Mouse (Mus musculus) liver, embryonic 16.5 days (tissue): ENCODE data around the gene Mras. TPM values are rescaled to one million over a fixed set of nuclear protein-coding genes. Genes with fewer than 3 reads are reported as not detected.

Experiments
- ATAC-seq: fragments of 200-750 bp; cut with Nextera tagmentation; 2 replicates; pipeline ENCODE4 v1.8.0; 2017; ENCODE audit warnings: low read depth, mild to moderate bottlenecking, moderate number of reproducible peaks, moderate library complexity
- H3K27ac ChIP-seq: fragments of 300-500 bp; sonication (generic); 2 replicates; pipeline ENCODE4 v1.5.1; 2014; ENCODE audit warnings: mild to moderate bottlenecking, low read length
- H3K27me3 ChIP-seq: fragments of 300-500 bp; sonication (generic); 2 replicates; pipeline ENCODE4 v1.6.1; 2014; ENCODE audit warnings: low read depth, low read length, mixed read lengths; ENCODE audit not compliant: control insufficient read depth, insufficient read depth
- H3K36me3 ChIP-seq: fragments of 300-500 bp; sonication (generic); 2 replicates; pipeline ENCODE4 v1.6.1; 2014; ENCODE audit warnings: mild to moderate bottlenecking; ENCODE audit not compliant: control insufficient read depth, insufficient read depth
- H3K4me1 ChIP-seq: fragments of 300-500 bp; sonication (generic); 2 replicates; pipeline ENCODE4 v1.6.1; 2014; ENCODE audit warnings: low read depth, low read length, mixed read lengths; ENCODE audit not compliant: control insufficient read depth
- H3K4me2 ChIP-seq: fragments of 300-500 bp; sonication (generic); 2 replicates; pipeline ENCODE4 v1.6.1; 2014; ENCODE audit warnings: low read depth, low read length, mixed read lengths
- H3K4me3 ChIP-seq: fragments of 300-500 bp; sonication (generic); 2 replicates; pipeline ENCODE4 v1.5.1; 2014; ENCODE audit warnings: low read depth, mild to moderate bottlenecking, low read length
- H3K9ac ChIP-seq: fragments of 300-500 bp; sonication (generic); 2 replicates; pipeline ENCODE4 v1.6.1; 2014; ENCODE audit warnings: low read depth, low read length
- H3K9me3 ChIP-seq: fragments of 300-500 bp; sonication (generic); replicated peaks from 2 replicates; pipeline ENCODE4 v1.6.1; 2016; ENCODE audit warnings: low read length; ENCODE audit not compliant: control insufficient read depth
- WGBS: fragments of 180-500 bp; shearing (Covaris S2); extraction: QIAGEN DNeasy Blood & Tissue Kit; methylation state at CpG from one replicate; pipeline ENCODE4 v1.1.7; 2014; ENCODE audit not compliant: insufficient replicate concordance; 5-methylcytosine and 5-hydroxymethylcytosine counted together
- polyA plus RNA-seq: library from polyadenylated mRNA; unstranded; fragments of >200 nt; fragmentation: Nextera tagmentation; extraction: Ambion mirVana; gene quantifications from 2 replicates; pipeline ENCODE4 v1.2.1, GENCODE M21; 2015

The Mras gene
- polyA plus RNA-seq, 1 experiment from 2014 or later, result 3.8 TPM

GRCm38 (mm10) chr9:99361946-99362345 lies 75.2 kb downstream of the Mras start:
- no peaks in the 10 kb centered on the region for H3K9me3 ChIP-seq
- H3K27me3 ChIP-seq, result peaks cover 23% of the 10 kb centered on the region
- no peak overlapping the region for H3K4me2 ChIP-seq
- ATAC-seq, result no peak
- H3K9ac ChIP-seq, result no peak overlapping the region
- H3K4me3 ChIP-seq, result no peak overlapping the region
- WGBS, result 75% methylated on average over 9 of the region's 9 CpGs
- no peak overlapping the region for H3K27ac ChIP-seq
- H3K36me3 ChIP-seq, result no peaks in the 10 kb centered on the region
- peaks cover 2% of the 10 kb centered on the region; the same call in 1 of the 2 replicates for H3K4me1 ChIP-seq

GRCm38 (mm10) chr9:99359012-99359411 lies 78.2 kb downstream of the Mras start:
- no peak for ATAC-seq

GRCm38 (mm10) chr9:99357921-99358692 lies 79.1 kb downstream of the Mras start, which contains the start of gene Esyt3:
Gene Esyt3 (minus strand): TSS chr9:99358557.
- Histone ChIP-seq H3K9me3 (no peaks in the 10 kb centered on the region), H3K27me3 (peaks cover 36% of the 10 kb centered on the region), H3K27ac (no peak within 1 kb of the TSS), H3K9ac (no peak within 1 kb of the TSS), H3K4me3 (peak within 1 kb of the TSS; percentile 41), H3K36me3 (no peaks in the 10 kb centered on the region), H3K4me1 (peaks cover 2% of the 10 kb centered on the region; the same call in 1 of the 2 replicates), H3K4me2 (peak within 1 kb of the TSS; percentile 62)
- WGBS, result 2% methylated on average over 62 of the region's 66 CpGs
- ATAC-seq, result peak; percentile 43; the same call in 1 of the 2 replicates

More at GRCm38 (mm10) chr9:99359012-99359411, 78.2 kb downstream of the Mras start:
- no peaks in the 10 kb centered on the region for H3K36me3 ChIP-seq
- H3K27me3 ChIP-seq, result peaks cover 36% of the 10 kb centered on the region
- H3K9me3 ChIP-seq, result no peaks in the 10 kb centered on the region
- peaks cover 2% of the 10 kb centered on the region; the same call in 1 of the 2 replicates for H3K4me1 ChIP-seq
- no peak overlapping the region for H3K4me2 ChIP-seq
- H3K9ac ChIP-seq, result no peak overlapping the region
- H3K27ac ChIP-seq, result no peak overlapping the region
- H3K4me3 ChIP-seq, result no peak overlapping the region
- WGBS, result 70% methylated on average over 15 of the region's 15 CpGs

- WGBS, result 7% methylated on average over 19 of the region's 19 CpGs
- no peak overlapping the region for H3K9ac ChIP-seq
- H3K4me2 ChIP-seq, result peak overlapping the region; percentile 62
- no peaks in the 10 kb centered on the region for H3K9me3 ChIP-seq
- peaks cover 2% of the 10 kb centered on the region; the same call in 1 of the 2 replicates for H3K4me1 ChIP-seq
- no peak for ATAC-seq
- no peaks in the 10 kb centered on the region for H3K36me3 ChIP-seq
- no peak overlapping the region for H3K27ac ChIP-seq
- peaks cover 36% of the 10 kb centered on the region for H3K27me3 ChIP-seq
- peak overlapping the region; percentile 41 for H3K4me3 ChIP-seq
Measured at GRCm38 (mm10) chr9:99357561-99357920, 79.6 kb downstream of the Mras start.

GRCm38 (mm10) chr9:99355971-99356370 lies 81.2 kb downstream of the Mras start:
- Histone ChIP-seq H3K36me3 (no peaks in the 10 kb centered on the region), H3K4me1 (peaks cover 2% of the 10 kb centered on the region; the same call in 1 of the 2 replicates), H3K4me3 (no peak overlapping the region), H3K27me3 (peaks cover 36% of the 10 kb centered on the region), H3K9ac (no peak overlapping the region), H3K27ac (no peak overlapping the region), H3K9me3 (no peaks in the 10 kb centered on the region), H3K4me2 (no peak overlapping the region)
- no peak for ATAC-seq
- WGBS, result 30% methylated on average over 5 of the region's 5 CpGs

- ATAC-seq, result no peak
- peaks cover 2% of the 10 kb centered on the region; the same call in 1 of the 2 replicates for H3K4me1 ChIP-seq
- H3K27ac ChIP-seq, result no peak overlapping the region
- H3K27me3 ChIP-seq, result peaks cover 36% of the 10 kb centered on the region
- no peak overlapping the region for H3K4me3 ChIP-seq
- H3K9me3 ChIP-seq, result no peaks in the 10 kb centered on the region
- WGBS, result 57% methylated on average over 5 of the region's 5 CpGs
- H3K36me3 ChIP-seq, result no peaks in the 10 kb centered on the region
- H3K4me2 ChIP-seq, result no peak overlapping the region
- H3K9ac ChIP-seq, result no peak overlapping the region
Measured at GRCm38 (mm10) chr9:99354796-99355195, 82.4 kb downstream of the Mras start.

GRCm38 (mm10) chr9:99353390-99353789 lies 83.8 kb downstream of the Mras start:
- Histone ChIP-seq H3K9ac (no peak overlapping the region), H3K9me3 (no peaks in the 10 kb centered on the region), H3K27me3 (peaks cover 27% of the 10 kb centered on the region), H3K4me2 (no peak overlapping the region), H3K4me3 (no peak overlapping the region), H3K27ac (no peak overlapping the region), H3K4me1 (peaks cover 2% of the 10 kb centered on the region; the same call in 1 of the 2 replicates), H3K36me3 (no peaks in the 10 kb centered on the region)
- ATAC-seq, result no peak
- WGBS, result 39% methylated on average over 6 of the region's 6 CpGs

GRCm38 (mm10) chr9:99352964-99353363 lies 84.2 kb downstream of the Mras start:
- peaks cover 23% of the 10 kb centered on the region for H3K27me3 ChIP-seq
- no peak overlapping the region for H3K27ac ChIP-seq
- H3K9me3 ChIP-seq, result no peaks in the 10 kb centered on the region
- no peak overlapping the region for H3K9ac ChIP-seq
- no peak overlapping the region for H3K4me2 ChIP-seq
- WGBS, result 21% methylated on average over 4 of the region's 4 CpGs
- ATAC-seq, result no peak
- H3K4me1 ChIP-seq, result peaks cover under 1% of the 10 kb centered on the region; the same call in 1 of the 2 replicates
- no peak overlapping the region for H3K4me3 ChIP-seq
- H3K36me3 ChIP-seq, result no peaks in the 10 kb centered on the region

- ATAC-seq, result no peak
- H3K4me2 ChIP-seq, result no peak overlapping the region
- no peaks in the 10 kb centered on the region for H3K36me3 ChIP-seq
- 31% methylated on average over 4 of the region's 4 CpGs for WGBS
- no peak overlapping the region for H3K9ac ChIP-seq
- no peak overlapping the region for H3K4me3 ChIP-seq
- no peaks in the 10 kb centered on the region for H3K4me1 ChIP-seq
- H3K9me3 ChIP-seq, result no peaks in the 10 kb centered on the region
- no peak overlapping the region for H3K27ac ChIP-seq
- no peaks in the 10 kb centered on the region for H3K27me3 ChIP-seq
Measured at GRCm38 (mm10) chr9:99345351-99345792, 91.8 kb downstream of the Mras start.
